Comparison of ENCODE assay signal across 9 mouse cellular contexts in genomic region chr7:16987541-16988149, GRCm38 (mm10). TPM values are rescaled to one million over a fixed set of nuclear protein-coding genes. Genes with fewer than 3 reads are reported as not detected.
DNase-seq lines count a peak whose midpoint lies in the region; ATAC-seq and TF ChIP-seq lines count a peak whose summit lies in the region.
"Had no signal": no experiment of that assay in that cellular context is flagged by ENCODE, and none has a peak within 500 bp of the region (broad histone marks: within the 10 kb centered on the region; RNA-seq: fewer than 3 reads in every experiment).

No protein-coding gene starts in this region.

- no peaks in the 10 kb centered on the region for H3K27me3 ChIP-seq in heart, embryonic 16.5 days (ENCODE audit: control insufficient read depth, insufficient read depth, low read length)
- H3K27me3 ChIP-seq in hindbrain, embryonic 10.5 days (ENCODE audit: insufficient read depth, poor library complexity, severe bottlenecking): no peaks in the 10 kb centered on the region
- H3K27me3 ChIP-seq in midbrain, embryonic 12.5 days: no peaks in the 10 kb centered on the region
- no peaks in the 10 kb centered on the region for H3K27me3 ChIP-seq in liver, embryonic 12.5 days (replicated peaks)

- no peak for ATAC-seq in heart, embryonic 16.5 days (replicated peaks; ENCODE audit: extremely low read depth, insufficient read depth, low FRiP score)
- ATAC-seq in midbrain, embryonic 12.5 days (ENCODE audit: low FRiP score, low read depth): no peak
- ATAC-seq in liver, embryonic 12.5 days: no peak

- DNase-seq in heart, postnatal 14 days: no peak
- no peak for DNase-seq in hindbrain, embryonic 10.5 days (ENCODE audit: low spot score)
- no peak for DNase-seq in right cerebral cortex, postnatal 4 days
- no peak for DNase-seq in layer of hippocampus, postnatal 10 days (ENCODE audit: low spot score in 2 of 2)
- DNase-seq: layer of hippocampus, adult 9-11 months had no signal

- 34% methylated on average over 7 of the region's 7 CpGs for WGBS in heart, embryonic 16.5 days
- WGBS in hindbrain, embryonic 10.5 days: 72% methylated on average over 7 of the region's 7 CpGs
- 48% methylated on average over 7 of the region's 7 CpGs for WGBS in midbrain, embryonic 12.5 days
- WGBS in liver, embryonic 12.5 days (ENCODE audit: insufficient replicate concordance): 65% methylated on average over 7 of the region's 7 CpGs

- H3K4me3 ChIP-seq in heart, embryonic 16.5 days (ENCODE audit: low read length): no peak overlapping the region
- H3K4me3 ChIP-seq in cortical plate, adult 2 months (ENCODE audit: insufficient read depth, low read length): no peak overlapping the region; the same call in 1 of the 2 replicates
- H3K4me3 ChIP-seq in hindbrain, embryonic 10.5 days: no peak overlapping the region
- no peak overlapping the region for H3K4me3 ChIP-seq in midbrain, embryonic 12.5 days
- H3K4me3 ChIP-seq in liver, embryonic 12.5 days: no peak overlapping the region

- H3K27ac ChIP-seq in heart, embryonic 16.5 days (ENCODE audit: low read length): peak overlapping the region; percentile 17; the same call in 1 of the 2 replicates
- 0 out of 2 replicates have a peak overlapping the region, but pooled peaks have one; percentile 49 for H3K27ac ChIP-seq in cortical plate, adult 2 months (ENCODE audit: insufficient read depth, low read length)
- 0 out of 2 replicates have a peak overlapping the region, but pooled peaks have one; percentile 18 for H3K27ac ChIP-seq in hindbrain, embryonic 10.5 days
- H3K27ac ChIP-seq in midbrain, embryonic 12.5 days (replicated peaks): peak overlapping the region; percentile 85
- H3K27ac ChIP-seq in liver, embryonic 12.5 days: no peak overlapping the region

- no peak for TF ChIP-seq CTCF in cortical plate, adult 2 months (IDR thresholded peaks at IDR 0.05; ENCODE audit: extremely low read depth, insufficient read depth, low read length)

- H3K36me3 ChIP-seq in heart, embryonic 16.5 days (ENCODE audit: control insufficient read depth, insufficient read depth): no peaks in the 10 kb centered on the region
- H3K36me3 ChIP-seq in hindbrain, embryonic 10.5 days: peaks cover 6% of the 10 kb centered on the region; the same call in 1 of the 2 replicates
- no peaks in the 10 kb centered on the region for H3K36me3 ChIP-seq in midbrain, embryonic 12.5 days
- H3K36me3 ChIP-seq in liver, embryonic 12.5 days: no peaks in the 10 kb centered on the region

- TF ChIP-seq POLR2A in cortical plate, adult 2 months (IDR thresholded peaks at IDR 0.05; ENCODE audit: extremely low read depth, insufficient read depth, low read length): no peak

- H3K9ac ChIP-seq in heart, embryonic 16.5 days (ENCODE audit: low read length): no peak overlapping the region
- peak overlapping the region; percentile 15; the same call in 1 of the 2 replicates for H3K9ac ChIP-seq in midbrain, embryonic 12.5 days (replicated peaks)
- H3K9ac ChIP-seq in liver, embryonic 12.5 days: no peak overlapping the region

- peaks cover 41% of the 10 kb centered on the region for H3K4me1 ChIP-seq in heart, embryonic 16.5 days (ENCODE audit: control insufficient read depth, insufficient read depth, low read length)
- H3K4me1 ChIP-seq in cortical plate, adult 2 months (ENCODE audit: control insufficient read depth, insufficient read depth, low read length): peaks cover 14% of the 10 kb centered on the region
- H3K4me1 ChIP-seq in hindbrain, embryonic 10.5 days (replicated peaks): peaks cover 53% of the 10 kb centered on the region
- H3K4me1 ChIP-seq in midbrain, embryonic 12.5 days: peaks cover 62% of the 10 kb centered on the region
- H3K4me1 ChIP-seq in liver, embryonic 12.5 days: peaks cover 33% of the 10 kb centered on the region

- H3K4me2 ChIP-seq in heart, embryonic 16.5 days (ENCODE audit: low read depth, low read length): no peak overlapping the region
- H3K4me2 ChIP-seq in midbrain, embryonic 12.5 days (replicated peaks): peak overlapping the region; percentile 15; the same call in 1 of the 2 replicates
- H3K4me2 ChIP-seq in liver, embryonic 12.5 days: no peak overlapping the region

- H3K9me3 ChIP-seq in heart, embryonic 16.5 days (replicated peaks; ENCODE audit: control insufficient read depth, low read length): no peaks in the 10 kb centered on the region
- H3K9me3 ChIP-seq in hindbrain, embryonic 10.5 days: peaks cover 4% of the 10 kb centered on the region; the same call in 1 of the 2 replicates
- H3K9me3 ChIP-seq in midbrain, embryonic 12.5 days: 0 out of 2 replicates have a peak, but pooled peaks cover 3% of the 10 kb centered on the region
- no peaks in the 10 kb centered on the region for H3K9me3 ChIP-seq in liver, embryonic 12.5 days (replicated peaks)

- intact Hi-C loops in heart, postnatal 14 days (cut with DNase I): no loop called here

RNA-seq across cellular contexts. Expression of gene Gm42372, which starts 4.8 kb away (rescaled TPM):
- polyA plus RNA-seq in heart, embryonic 16.5 days (2015; fragmentation: Nextera tagmentation; extraction: Ambion mirVana): 0.07 and 0.09 TPM in 2 replicates
- under 1 TPM; 0.07 TPM for total RNA-seq in heart, postnatal 14 days (2021)
- polyA plus RNA-seq in cortical plate, adult 2 months (2012; rRNA removed): 38.9 and 42.5 TPM in 2 replicates
- 0.91 and 0.93 TPM in 2 replicates for polyA plus RNA-seq in hindbrain, embryonic 10.5 days (2016; fragmentation: Nextera tagmentation; extraction: Ambion mirVana)
- polyA plus RNA-seq in midbrain, embryonic 12.5 days (2016; fragmentation: Nextera tagmentation; extraction: Ambion mirVana): 1.7 and 1.8 TPM in 2 replicates
- polyA plus RNA-seq in liver, embryonic 12.5 days (2016; fragmentation: Nextera tagmentation; extraction: Ambion mirVana): 0.07 TPM in 2 replicates
- total RNA-seq in layer of hippocampus, postnatal 10 days (2021): 10 to 100 TPM; 42.9 to 44.8 TPM

RNA-seq across cellular contexts. Expression of gene Ccdc8, which starts 4.9 kb away (rescaled TPM):
- polyA plus RNA-seq in heart, embryonic 16.5 days (2015; fragmentation: Nextera tagmentation; extraction: Ambion mirVana): 45.1 and 47.4 TPM in 2 replicates
- 10 to 100 TPM in 1 of 2 experiments, 1 to 10 TPM in 1; 9.8 to 10.3 TPM for total RNA-seq in heart, postnatal 14 days (2021)
- polyA plus RNA-seq in cortical plate, adult 2 months (2012; rRNA removed): 1.8 and 1.9 TPM in 2 replicates
- 7.3 and 13.5 TPM in 2 replicates for polyA plus RNA-seq in hindbrain, embryonic 10.5 days (2016; fragmentation: Nextera tagmentation; extraction: Ambion mirVana)
- 7.0 and 12.6 TPM in 2 replicates for polyA plus RNA-seq in midbrain, embryonic 12.5 days (2016; fragmentation: Nextera tagmentation; extraction: Ambion mirVana)
- 3.8 and 3.9 TPM in 2 replicates for polyA plus RNA-seq in liver, embryonic 12.5 days (2016; fragmentation: Nextera tagmentation; extraction: Ambion mirVana)
- 1 to 10 TPM; 3.7 to 4.4 TPM for total RNA-seq in layer of hippocampus, postnatal 10 days (2021)

RNA-seq across cellular contexts. Expression of gene Pnmal1, which starts 28.2 kb away (rescaled TPM):
- polyA plus RNA-seq in heart, embryonic 16.5 days (2015; fragmentation: Nextera tagmentation; extraction: Ambion mirVana): 0.09 TPM in 2 replicates
- not detected for total RNA-seq in heart, postnatal 14 days (2021)
- 60.2 and 64.8 TPM in 2 replicates for polyA plus RNA-seq in cortical plate, adult 2 months (2012; rRNA removed)
- polyA plus RNA-seq in hindbrain, embryonic 10.5 days (2016; fragmentation: Nextera tagmentation; extraction: Ambion mirVana): 5.8 and 12.7 TPM in 2 replicates
- polyA plus RNA-seq in midbrain, embryonic 12.5 days (2016; fragmentation: Nextera tagmentation; extraction: Ambion mirVana): 28.8 and 34.8 TPM in 2 replicates
- polyA plus RNA-seq in liver, embryonic 12.5 days (2016; fragmentation: Nextera tagmentation; extraction: Ambion mirVana): 0.05 and 0.08 TPM in 2 replicates
- total RNA-seq in layer of hippocampus, postnatal 10 days (2021): 10 to 100 TPM; 59.8 to 62.2 TPM

RNA-seq across cellular contexts. Expression of gene Ppp5c, which starts 40.1 kb away (rescaled TPM):
- 105 and 108 TPM in 2 replicates for polyA plus RNA-seq in heart, embryonic 16.5 days (2015; fragmentation: Nextera tagmentation; extraction: Ambion mirVana)
- total RNA-seq in heart, postnatal 14 days (2021): 100 to 1,000 TPM; 101 to 108 TPM
- polyA plus RNA-seq in cortical plate, adult 2 months (2012; rRNA removed): 263 and 268 TPM in 2 replicates
- polyA plus RNA-seq in hindbrain, embryonic 10.5 days (2016; fragmentation: Nextera tagmentation; extraction: Ambion mirVana): 126 and 136 TPM in 2 replicates
- 102 TPM in 2 replicates for polyA plus RNA-seq in midbrain, embryonic 12.5 days (2016; fragmentation: Nextera tagmentation; extraction: Ambion mirVana)
- 70.3 and 75.2 TPM in 2 replicates for polyA plus RNA-seq in liver, embryonic 12.5 days (2016; fragmentation: Nextera tagmentation; extraction: Ambion mirVana)
- total RNA-seq in layer of hippocampus, postnatal 10 days (2021): 100 to 1,000 TPM; 142 to 148 TPM

RNA-seq across cellular contexts. Expression of gene Pnmal2, which starts 43.2 kb away (rescaled TPM):
- polyA plus RNA-seq in heart, embryonic 16.5 days (2015; fragmentation: Nextera tagmentation; extraction: Ambion mirVana): 5.6 and 6.0 TPM in 2 replicates
- total RNA-seq in heart, postnatal 14 days (2021): 1 to 10 TPM; 3.6 to 4.0 TPM
- polyA plus RNA-seq in cortical plate, adult 2 months (2012; rRNA removed): 89.8 and 103 TPM in 2 replicates
- polyA plus RNA-seq in hindbrain, embryonic 10.5 days (2016; fragmentation: Nextera tagmentation; extraction: Ambion mirVana): 4.0 and 12.2 TPM in 2 replicates
- 49.3 and 55.3 TPM in 2 replicates for polyA plus RNA-seq in midbrain, embryonic 12.5 days (2016; fragmentation: Nextera tagmentation; extraction: Ambion mirVana)
- 0.41 and 0.75 TPM in 2 replicates for polyA plus RNA-seq in liver, embryonic 12.5 days (2016; fragmentation: Nextera tagmentation; extraction: Ambion mirVana)
- 100 to 1,000 TPM; 229 to 232 TPM for total RNA-seq in layer of hippocampus, postnatal 10 days (2021)

Comparison
In these comparisons a context has a peak if more than half of its experiments do, and no peak if none do; other contexts are left out.
1. RNA of gene Gm42372, which starts 4.8 kb away (polyA plus RNA-seq): 38.9 to 42.5 TPM in cortical plate, adult 2 months; 1.7 to 1.8 TPM in midbrain, embryonic 12.5 days, 0.91 to 0.93 TPM in hindbrain, embryonic 10.5 days, 0.07 to 0.09 TPM in heart, embryonic 16.5 days and 0.07 TPM in liver, embryonic 12.5 days; every median in the first group is over 10 times any median in the second.